Mouse (Mus musculus) kidney, adult 9 months (tissue): ENCODE data around the gene Mapk8ip1.
"Not testable (repeated sequence)": the region's sequence is repeated elsewhere in the genome, so short reads cannot be mapped to it uniquely, and the experiment has no call there.

ENCODE experiments used
- DNase-seq: peaks from one replicate; pipeline ENCODE4 v3.0.0; 2022

Mapk8ip1 gene

GRCm38 (mm10) chr2:92424462-92425308 lies 23.6 kb upstream of the Mapk8ip1 start:
- DNase-seq = peak; percentile 63

GRCm38 (mm10) chr2:92423702-92424461 lies 22.8 kb upstream of the Mapk8ip1 start:
- DNase-seq = peak; percentile 99

GRCm38 (mm10) chr2:92423156-92423555 lies 22.1 kb upstream of the Mapk8ip1 start:
- no peak for DNase-seq

GRCm38 (mm10) chr2:92422388-92423135 lies 21.5 kb upstream of the Mapk8ip1 start:
- DNase-seq = peak; percentile 64

- peak; percentile 72 for DNase-seq
Observed at GRCm38 (mm10) chr2:92421723-92422387, 20.8 kb upstream of the Mapk8ip1 start.

- DNase-seq = no peak
Observed at GRCm38 (mm10) chr2:92411705-92412104, 10.6 kb upstream of the Mapk8ip1 start.

- peak; percentile 77 for DNase-seq
Observed at GRCm38 (mm10) chr2:92408309-92409045, 7.4 kb upstream of the Mapk8ip1 start.

- DNase-seq = no peak
Observed at GRCm38 (mm10) chr2:92405687-92406086, 4.6 kb upstream of the Mapk8ip1 start.

GRCm38 (mm10) chr2:92404737-92405136 lies 3.7 kb upstream of the Mapk8ip1 start:
- no peak for DNase-seq

- DNase-seq = no peak
Observed at GRCm38 (mm10) chr2:92403776-92404319, 2.8 kb upstream of the Mapk8ip1 start.

GRCm38 (mm10) chr2:92402591-92403326 lies 1.7 kb upstream of the Mapk8ip1 start:
- DNase-seq = peak; percentile 73

GRCm38 (mm10) chr2:92400682-92401081 lies 381 bp downstream of the Mapk8ip1 start:
- DNase-seq = no peak

GRCm38 (mm10) chr2:92399877-92400276 lies 1.2 kb downstream of the Mapk8ip1 start:
- DNase-seq = not testable (repeated sequence)

GRCm38 (mm10) chr2:92397436-92397835 lies 3.6 kb downstream of the Mapk8ip1 start:
- no peak for DNase-seq

GRCm38 (mm10) chr2:92395535-92395934 lies 5.5 kb downstream of the Mapk8ip1 start:
- DNase-seq = no peak

GRCm38 (mm10) chr2:92392318-92393264 lies 8.5 kb downstream of the Mapk8ip1 start:
- no peak for DNase-seq

- DNase-seq = no peak
Observed at GRCm38 (mm10) chr2:92391703-92392317, 9.3 kb downstream of the Mapk8ip1 start.

GRCm38 (mm10) chr2:92391116-92391515 lies 9.9 kb downstream of the Mapk8ip1 start:
- no peak for DNase-seq
